Mouse (Mus musculus): ENCODE data around the gene Spryd4. TPM values are rescaled to one million over a fixed set of nuclear protein-coding genes. Genes with fewer than 3 reads are reported as not detected.
A peak's percentile ranks its signal among the peaks of the same experiment; 100 is the strongest.
"Not testable (repeated sequence)": the region's sequence is repeated elsewhere in the genome, so short reads cannot be mapped to it uniquely, and the experiment has no call there.

Gene Spryd4
- polyA plus RNA-seq, 1 experiment = 21.8 TPM

GRCm38 (mm10) chr10:128201856-128202255 lies 9.8 kb downstream of the Spryd4 start:
- TF ChIP-seq USF1 (IDR thresholded peaks at IDR 0.05; ENCODE audit: low read depth) = no peak
- TF ChIP-seq REST (IDR thresholded peaks at IDR 0.05; ENCODE audit: insufficient read depth, insufficient read length) = no peak
- TF ChIP-seq POLR2AphosphoS2 (IDR thresholded peaks at IDR 0.05; ENCODE audit: insufficient read length, low read depth) = no peak
- no peak for TF ChIP-seq POLR2A (IDR thresholded peaks at IDR 0.05; ENCODE audit: insufficient read length, low read depth)

GRCm38 (mm10) chr10:128194551-128195461 lies 16.8 kb downstream of the Spryd4 start:
- no peaks in the 10 kb centered on the region for H3K79me2 ChIP-seq (ENCODE audit: control insufficient read depth, insufficient read depth)
- peak overlapping the region; percentile 30 for H3K4me3 ChIP-seq
- H3K4me2 ChIP-seq (ENCODE audit: low read depth) = peak overlapping the region; percentile 89
- peak overlapping the region; percentile 37 for H3ac ChIP-seq (ENCODE audit: control insufficient read depth, insufficient read length)
- TF ChIP-seq POLR2A (IDR thresholded peaks at IDR 0.05; ENCODE audit: insufficient read length, low read depth) = no peak
- TF ChIP-seq E2F4 (IDR thresholded peaks at IDR 0.05; ENCODE audit: insufficient read depth) = no peak
- TF ChIP-seq USF1 (IDR thresholded peaks at IDR 0.05; ENCODE audit: low read depth) = no peak
- no peak for TF ChIP-seq MYOD1 (IDR thresholded peaks at IDR 0.05; ENCODE audit: control insufficient read depth in 1 of 3, insufficient read length in 2 of 3, low read depth in 2 of 3)
- TF ChIP-seq REST (IDR thresholded peaks at IDR 0.05; ENCODE audit: insufficient read depth, insufficient read length) = no peak
- no peak for TF ChIP-seq SRF (IDR thresholded peaks at IDR 0.05; ENCODE audit: control insufficient read depth, insufficient read length, low read depth)
- no peak for TF ChIP-seq CEBPB (IDR thresholded peaks at IDR 0.05; ENCODE audit: insufficient read depth, poor library complexity, severe bottlenecking)
- no peak for TF ChIP-seq MYOG (IDR thresholded peaks at IDR 0.05; ENCODE audit: control insufficient read depth in 1 of 3, insufficient read depth in 1 of 3, insufficient read length in 2 of 3, low read depth in 2 of 3)
- no peak for TF ChIP-seq TCF3 (IDR thresholded peaks at IDR 0.05; ENCODE audit: insufficient read length, low read depth)
- TF ChIP-seq TCF12 (IDR thresholded peaks at IDR 0.05; ENCODE audit: insufficient read depth, poor library complexity, severe bottlenecking) = no peak
- TF ChIP-seq MAX (IDR thresholded peaks at IDR 0.05; ENCODE audit: low read depth) = no peak
- TF ChIP-seq POLR2AphosphoS2 (IDR thresholded peaks at IDR 0.05; ENCODE audit: insufficient read length, low read depth) = no peak
- H3K27me3 ChIP-seq (ENCODE audit: control insufficient read depth, insufficient read depth, insufficient read length) = no peaks in the 10 kb centered on the region
- H3K36me3 ChIP-seq (ENCODE audit: control insufficient read depth, insufficient read depth) = no peaks in the 10 kb centered on the region

More at GRCm38 (mm10) chr10:128201856-128202255, 9.8 kb downstream of the Spryd4 start:
- Histone ChIP-seq H3ac (ENCODE audit: control insufficient read depth, insufficient read length) (no peak overlapping the region), H3K36me3 (ENCODE audit: control insufficient read depth, insufficient read depth) (no peaks in the 10 kb centered on the region), H3K4me3 (no peak overlapping the region), H3K4me2 (ENCODE audit: low read depth) (no peak overlapping the region), H3K27me3 (ENCODE audit: control insufficient read depth, insufficient read depth, insufficient read length) (no peaks in the 10 kb centered on the region), H3K79me2 (ENCODE audit: control insufficient read depth, insufficient read depth) (no peaks in the 10 kb centered on the region)

GRCm38 (mm10) chr10:128194024-128194550 lies 17.5 kb downstream of the Spryd4 start, which contains the start of gene Gls2:
TSS of gene Gls2 (plus strand) at chr10:128194457.
- Histone ChIP-seq H3K36me3 (ENCODE audit: control insufficient read depth, insufficient read depth) (no peaks in the 10 kb centered on the region), H3K4me3 (peak within 1 kb of the TSS; percentile 30), H3ac (ENCODE audit: control insufficient read depth, insufficient read length) (peak within 1 kb of the TSS; percentile 37), H3K27me3 (ENCODE audit: control insufficient read depth, insufficient read depth, insufficient read length) (no peaks in the 10 kb centered on the region), H3K79me2 (ENCODE audit: control insufficient read depth, insufficient read depth) (no peaks in the 10 kb centered on the region), H3K4me2 (ENCODE audit: low read depth) (peak within 1 kb of the TSS; percentile 91)
- TF ChIP-seq POLR2AphosphoS2 (IDR thresholded peaks at IDR 0.05; ENCODE audit: insufficient read length, low read depth) (peak; percentile 73), E2F4 (IDR thresholded peaks at IDR 0.05; ENCODE audit: insufficient read depth) (peak; percentile 48), POLR2A (IDR thresholded peaks at IDR 0.05; ENCODE audit: insufficient read length, low read depth) (peak; percentile 68), USF1 (IDR thresholded peaks at IDR 0.05; ENCODE audit: low read depth) (no peak)

- Histone ChIP-seq H3ac (ENCODE audit: control insufficient read depth, insufficient read length) (no peak overlapping the region), H3K79me2 (ENCODE audit: control insufficient read depth, insufficient read depth) (no peaks in the 10 kb centered on the region), H3K4me2 (ENCODE audit: low read depth) (no peak overlapping the region), H3K4me3 (no peak overlapping the region), H3K27me3 (ENCODE audit: control insufficient read depth, insufficient read depth, insufficient read length) (no peaks in the 10 kb centered on the region), H3K36me3 (ENCODE audit: control insufficient read depth, insufficient read depth) (no peaks in the 10 kb centered on the region)
- TF ChIP-seq MYOD1 (IDR thresholded peaks at IDR 0.05; ENCODE audit: control insufficient read depth in 1 of 3, insufficient read length in 2 of 3, low read depth in 2 of 3) = no peak
- TF ChIP-seq CEBPB (IDR thresholded peaks at IDR 0.05; ENCODE audit: insufficient read depth, poor library complexity, severe bottlenecking) = no peak
- no peak for TF ChIP-seq POLR2A (IDR thresholded peaks at IDR 0.05; ENCODE audit: insufficient read length, low read depth)
- no peak for TF ChIP-seq USF1 (IDR thresholded peaks at IDR 0.05; ENCODE audit: low read depth)
- no peak for TF ChIP-seq REST (IDR thresholded peaks at IDR 0.05; ENCODE audit: insufficient read depth, insufficient read length)
- TF ChIP-seq SRF (IDR thresholded peaks at IDR 0.05; ENCODE audit: control insufficient read depth, insufficient read length, low read depth) = no peak
- TF ChIP-seq E2F4 (IDR thresholded peaks at IDR 0.05; ENCODE audit: insufficient read depth) = no peak
- no peak for TF ChIP-seq MAX (IDR thresholded peaks at IDR 0.05; ENCODE audit: low read depth)
- TF ChIP-seq MYOG (IDR thresholded peaks at IDR 0.05; ENCODE audit: control insufficient read depth in 1 of 3, insufficient read depth in 1 of 3, insufficient read length in 2 of 3, low read depth in 2 of 3) = no peak
- no peak for TF ChIP-seq POLR2AphosphoS2 (IDR thresholded peaks at IDR 0.05; ENCODE audit: insufficient read length, low read depth)
- TF ChIP-seq TCF3 (IDR thresholded peaks at IDR 0.05; ENCODE audit: insufficient read length, low read depth) = no peak
- no peak for TF ChIP-seq TCF12 (IDR thresholded peaks at IDR 0.05; ENCODE audit: insufficient read depth, poor library complexity, severe bottlenecking)
Observed at GRCm38 (mm10) chr10:128193113-128193512, 18.5 kb downstream of the Spryd4 start.

GRCm38 (mm10) chr10:128192030-128192766 lies 19.4 kb downstream of the Spryd4 start:
- H3K4me3 ChIP-seq; H3K4me2 ChIP-seq (ENCODE audit: low read depth); H3K79me2 ChIP-seq (ENCODE audit: control insufficient read depth, insufficient read depth); H3K36me3 ChIP-seq (ENCODE audit: control insufficient read depth, insufficient read depth); H3K27me3 ChIP-seq (ENCODE audit: control insufficient read depth, insufficient read depth, insufficient read length); H3ac ChIP-seq (ENCODE audit: control insufficient read depth, insufficient read length): not testable (repeated sequence)

Data from myocyte (in vitro differentiated cells).